Comparison of ENCODE assay signal across 14 mouse cellular contexts in the genomic region with DNA sequence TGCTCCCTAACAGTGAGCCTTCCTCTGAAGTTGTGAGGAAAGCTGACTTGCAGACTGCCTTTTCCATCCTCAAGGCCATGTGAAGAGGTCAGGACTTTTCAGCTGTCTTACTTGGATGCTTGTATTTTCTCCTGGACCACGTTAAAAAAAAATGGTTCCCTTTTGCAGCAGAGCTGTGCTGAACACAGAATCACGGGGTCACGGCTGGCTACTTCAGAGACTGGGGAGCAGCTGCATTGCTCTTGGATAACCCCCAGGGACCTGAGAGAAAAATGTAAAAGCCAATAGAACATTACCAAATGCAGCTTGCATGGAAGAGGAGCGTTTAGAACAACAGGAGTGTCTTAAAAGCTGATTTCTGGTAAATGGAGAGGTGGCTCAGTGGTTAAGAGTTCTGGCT.
DNase-seq lines count a peak whose midpoint lies in the region; ATAC-seq lines count a peak whose summit lies in the region.
"Had no signal": no experiment of that assay in that cellular context is flagged by ENCODE, and none has a peak within 500 bp of the region (broad histone marks: within the 10 kb centered on the region; RNA-seq: fewer than 3 reads in every experiment).

No protein-coding gene starts in this region.

- H3K4me3 ChIP-seq in midbrain, embryonic 12.5 days = no peak overlapping the region
- H3K4me3 ChIP-seq: limb, embryonic 12.5 days; myocyte had no signal

- DNase-seq in cerebellum, postnatal 10 days = peak; percentile 28 to 39
- DNase-seq in retina, embryonic 14.5 days (ENCODE audit: low spot score) = peak; percentile 27
- no peak for DNase-seq in retina, postnatal 1 day
- no peak for DNase-seq in right cerebral cortex, adult 18-20 months
- DNase-seq in kidney, postnatal 36 days = no peak
- DNase-seq in frontal cortex, postnatal 10 days (ENCODE audit: low spot score in 2 of 2) = no peak
- DNase-seq: cerebellum, adult 18-20 months; lung, embryonic 14.5 days; thymus, adult 2 months had no signal

- H3K36me3 ChIP-seq in midbrain, embryonic 12.5 days = no peaks in the 10 kb centered on the region
- H3K36me3 ChIP-seq: limb, embryonic 12.5 days had no signal

- 28% methylated on average over 4 of the region's 4 CpGs for WGBS in midbrain, embryonic 12.5 days

- no peak overlapping the region for H3K9ac ChIP-seq in midbrain, embryonic 12.5 days (replicated peaks)
- H3K9ac ChIP-seq: limb, embryonic 12.5 days; lung, embryonic 14.5 days had no signal

- no peaks in the 10 kb centered on the region for H3K9me3 ChIP-seq in midbrain, embryonic 12.5 days
- H3K9me3 ChIP-seq: limb, embryonic 12.5 days had no signal

- H3K4me1 ChIP-seq in midbrain, embryonic 12.5 days = peaks cover 42% of the 10 kb centered on the region
- H3K4me1 ChIP-seq: limb, embryonic 12.5 days had no signal

- no peaks in the 10 kb centered on the region for H3K27me3 ChIP-seq in midbrain, embryonic 12.5 days
- H3K27me3 ChIP-seq: limb, embryonic 12.5 days had no signal

- H3K27ac ChIP-seq in midbrain, embryonic 12.5 days (replicated peaks) = peak overlapping the region; percentile 86
- H3K27ac ChIP-seq: limb, embryonic 12.5 days had no signal

- ATAC-seq in cerebellum, adult (ENCODE audit: insufficient number of reproducible peaks, low FRiP score, low TSS enrichment) = no peak
- ATAC-seq in midbrain, embryonic 12.5 days (ENCODE audit: low FRiP score, low read depth) = 0 out of 2 replicates have a peak, but pooled peaks have one; percentile 16
- ATAC-seq: inflammation-experienced regulatory T-cells, adult 6 months had no signal

- peak overlapping the region; percentile 45; the same call in 1 of the 2 replicates for H3K4me2 ChIP-seq in midbrain, embryonic 12.5 days (replicated peaks)
- H3K4me2 ChIP-seq: limb, embryonic 12.5 days; lung, embryonic 14.5 days had no signal

Comparison
In these comparisons a context has a peak if more than half of its experiments do, and no peak if none do; other contexts are left out.
1. DNase-seq: peak in cerebellum, postnatal 10 days (2 of 2) and retina, embryonic 14.5 days (single experiment); none in retina, postnatal 1 day (single experiment), right cerebral cortex, adult 18-20 months (single experiment), kidney, postnatal 36 days (0 of 2) and frontal cortex, postnatal 10 days (0 of 2).